In the genomic region with DNA sequence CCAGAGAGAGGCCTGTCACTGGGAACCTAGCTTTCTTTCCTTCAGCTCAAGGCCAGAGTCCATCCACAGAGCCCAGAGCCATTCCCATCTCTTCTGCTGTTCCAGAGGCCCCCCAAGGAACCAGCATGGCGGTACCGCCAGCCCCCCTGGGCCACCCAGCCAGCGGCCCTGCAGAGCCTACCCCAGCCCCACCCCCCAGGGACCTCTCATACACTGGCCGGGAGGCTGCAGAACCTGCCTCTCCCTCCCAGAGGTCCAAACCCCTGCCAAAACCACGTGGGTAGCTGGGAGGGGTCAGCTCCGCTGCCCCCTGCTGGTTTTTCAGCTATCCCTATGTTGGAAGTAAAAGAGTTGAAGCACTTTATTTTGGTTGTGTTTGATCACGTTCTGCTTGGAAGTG, we compare ENCODE assay signal across 9 mouse cellular contexts. TPM values are rescaled to one million over a fixed set of nuclear protein-coding genes. Genes with fewer than 3 reads are reported as not detected.
DNase-seq lines count a peak whose midpoint lies in the region; ATAC-seq and TF ChIP-seq lines count a peak whose summit lies in the region.
"Had no signal": no experiment of that assay in that cellular context is flagged by ENCODE, and none has a peak within 500 bp of the region (broad histone marks: within the 10 kb centered on the region; RNA-seq: fewer than 3 reads in every experiment).

No protein-coding gene starts in this region.

- no peak overlapping the region for H3K9ac ChIP-seq in lung, embryonic 16.5 days (ENCODE audit: low read length)
- no peak overlapping the region for H3K9ac ChIP-seq in hindbrain, postnatal 0 days (replicated peaks; ENCODE audit: low read length)
- no peak overlapping the region for H3K9ac ChIP-seq in stomach, embryonic 15.5 days

- DNase-seq in gastrocnemius, postnatal 10 days = peak; percentile 50
- DNase-seq in gastrocnemius, postnatal 25 days = no peak
- DNase-seq in lung, postnatal 10 days = no peak
- peak; percentile 67 for DNase-seq in hindbrain, postnatal 0 days (ENCODE audit: low spot score)
- DNase-seq in frontal cortex, postnatal 25 days (ENCODE audit: low spot score in 2 of 2) = no peak
- DNase-seq in layer of hippocampus, postnatal 36 days = no peak
- DNase-seq: heart, adult 18-20 months had no signal

- TF ChIP-seq CTCF in hindbrain, postnatal 0 days (IDR thresholded peaks at IDR 0.05; ENCODE audit: low read depth) = peak; percentile 43

- H3K4me1 ChIP-seq in lung, embryonic 16.5 days (replicated peaks; ENCODE audit: control insufficient read depth, insufficient read depth, low read length) = peaks cover 16% of the 10 kb centered on the region
- H3K4me1 ChIP-seq in hindbrain, postnatal 0 days (ENCODE audit: insufficient read depth, low read length) = 0 out of 2 replicates have a peak, but pooled peaks cover 3% of the 10 kb centered on the region
- peaks cover 14% of the 10 kb centered on the region for H3K4me1 ChIP-seq in stomach, embryonic 15.5 days

- no peaks in the 10 kb centered on the region for H3K27me3 ChIP-seq in lung, embryonic 16.5 days (ENCODE audit: control insufficient read depth, insufficient read depth, low read depth, low read length)
- no peaks in the 10 kb centered on the region for H3K27me3 ChIP-seq in hindbrain, postnatal 0 days (ENCODE audit: insufficient read depth, low read length)
- H3K27me3 ChIP-seq in stomach, embryonic 15.5 days (replicated peaks) = no peaks in the 10 kb centered on the region

- peaks cover 16% of the 10 kb centered on the region for H3K36me3 ChIP-seq in lung, embryonic 16.5 days (ENCODE audit: control insufficient read depth, insufficient read depth, low read length)
- no peaks in the 10 kb centered on the region; the same call in none of the 2 replicates for H3K36me3 ChIP-seq in hindbrain, postnatal 0 days (ENCODE audit: insufficient read depth, low read length)
- H3K36me3 ChIP-seq in stomach, embryonic 15.5 days = peaks cover 16% of the 10 kb centered on the region

- WGBS in lung, embryonic 16.5 days = 38% methylated on average over 7 of the region's 7 CpGs
- WGBS in hindbrain, postnatal 0 days = 29% methylated on average over 7 of the region's 7 CpGs
- WGBS in stomach, embryonic 15.5 days = 41% methylated on average over 7 of the region's 7 CpGs

- no peak overlapping the region for H3K4me3 ChIP-seq in lung, embryonic 16.5 days (ENCODE audit: low read length)
- H3K4me3 ChIP-seq in hindbrain, postnatal 0 days (ENCODE audit: low read length) = no peak overlapping the region
- H3K4me3 ChIP-seq in stomach, embryonic 15.5 days (replicated peaks) = no peak overlapping the region

- no peaks in the 10 kb centered on the region for H3K9me3 ChIP-seq in lung, embryonic 16.5 days (ENCODE audit: control insufficient read depth, low read length)
- H3K9me3 ChIP-seq in hindbrain, postnatal 0 days (ENCODE audit: low read length) = no peaks in the 10 kb centered on the region
- H3K9me3 ChIP-seq in stomach, embryonic 15.5 days = no peaks in the 10 kb centered on the region

- no peak overlapping the region for H3K27ac ChIP-seq in lung, embryonic 16.5 days (ENCODE audit: low read length)
- peak overlapping the region; percentile 22; the same call in 1 of the 2 replicates for H3K27ac ChIP-seq in hindbrain, postnatal 0 days
- no peak overlapping the region for H3K27ac ChIP-seq in stomach, embryonic 15.5 days

- 0 out of 2 replicates have a peak, but pooled peaks have one; percentile 9 for ATAC-seq in lung, embryonic 16.5 days (ENCODE audit: low read depth)
- ATAC-seq in hindbrain, postnatal 0 days = no peak
- peak; percentile 33; the same call in 1 of the 2 replicates for ATAC-seq in stomach, embryonic 15.5 days (ENCODE audit: insufficient read depth, low FRiP score, low read depth)

- no peak overlapping the region for H3K4me2 ChIP-seq in lung, embryonic 16.5 days (ENCODE audit: low read depth, low read length)
- no peak overlapping the region for H3K4me2 ChIP-seq in hindbrain, postnatal 0 days (ENCODE audit: low read depth, low read length)
- no peak overlapping the region for H3K4me2 ChIP-seq in stomach, embryonic 15.5 days

RNA-seq across cellular contexts. Expression of gene Rgma, which starts 44.1 kb away (rescaled TPM):
- total RNA-seq in gastrocnemius, postnatal 10 days (2021) = 10 to 100 TPM; 93.3 to 94.9 TPM
- total RNA-seq in gastrocnemius, postnatal 25 days (2021) = 10 to 100 TPM; 39.1 to 54.7 TPM
- polyA plus RNA-seq in lung, embryonic 16.5 days (2015; fragmentation: Nextera tagmentation; extraction: Ambion mirVana) = 10.1 and 10.5 TPM in 2 replicates
- 139 and 147 TPM in 2 replicates for total RNA-seq in hindbrain, postnatal 0 days (2014; rRNA removed)
- polyA plus RNA-seq in hindbrain, postnatal 0 days (2015; fragmentation: Nextera tagmentation; extraction: Ambion mirVana) = 33.7 and 36.5 TPM in 2 replicates
- 12.1 and 14.9 TPM in 2 replicates for polyA plus RNA-seq in stomach, embryonic 15.5 days (2015; fragmentation: Nextera tagmentation; extraction: Ambion mirVana)
- 10 to 100 TPM; 44.1 to 48.8 TPM for total RNA-seq in layer of hippocampus, postnatal 36 days (2021)

Comparison
In these comparisons a context has a peak if more than half of its experiments do, and no peak if none do; other contexts are left out.
1. DNase-seq: peak in gastrocnemius, postnatal 10 days (single experiment) and hindbrain, postnatal 0 days (single experiment); none in gastrocnemius, postnatal 25 days (single experiment), lung, postnatal 10 days (single experiment), frontal cortex, postnatal 25 days (0 of 2) and layer of hippocampus, postnatal 36 days (0 of 2).